Mouse (Mus musculus) heart, adult 2 months (tissue): Measurements from ENCODE around the gene Gphn.

Source experiments
- CTCF ChIP-seq: fragments of 200-600 bp; IDR thresholded peaks from 2 replicates; pipeline ENCODE4 v1.8.1; 2022; ENCODE audit warnings: antibody characterized with exemption, mild to moderate bottlenecking, moderate library complexity
- POLR2A ChIP-seq: fragments of 200-500 bp; IDR thresholded peaks from 2 replicates; pipeline ENCODE4 v1.6.1; 2011; ENCODE audit warnings: mild to moderate bottlenecking, low read depth, low read length, control low read depth; ENCODE audit not compliant: insufficient read depth

- no peak for TF ChIP-seq CTCF
- no peak for TF ChIP-seq POLR2A
These were observed 169.1 kb downstream of the Gphn start for GRCm38 (mm10) chr12:78395297-78395696.
